14 mouse cellular contexts compared by ENCODE assay signal in genomic region chr9:52130348-52130747, GRCm38 (mm10). TPM values are rescaled to one million over a fixed set of nuclear protein-coding genes. Genes with fewer than 3 reads are reported as not detected.
DNase-seq lines count a peak whose midpoint lies in the region; ATAC-seq and TF ChIP-seq lines count a peak whose summit lies in the region.
"Had no signal": no experiment of that assay in that cellular context is flagged by ENCODE, and none has a peak within 500 bp of the region (broad histone marks: within the 10 kb centered on the region; RNA-seq: fewer than 3 reads in every experiment).

No protein-coding gene starts in this region.

- H3K27me3 ChIP-seq in hindbrain, embryonic 12.5 days = no peaks in the 10 kb centered on the region
- H3K27me3 ChIP-seq: limb, embryonic 15.5 days had no signal

- H3K9me3 ChIP-seq in hindbrain, embryonic 12.5 days (replicated peaks) = no peaks in the 10 kb centered on the region
- H3K9me3 ChIP-seq: hindbrain, embryonic 10.5 days; limb, embryonic 15.5 days had no signal

- no peak overlapping the region for H3K4me3 ChIP-seq in gastrocnemius, adult 2 months
- no peak overlapping the region for H3K4me3 ChIP-seq in hindbrain, embryonic 12.5 days
- H3K4me3 ChIP-seq: hindbrain, embryonic 10.5 days; limb, embryonic 15.5 days had no signal

- H3K4me1 ChIP-seq in hindbrain, embryonic 12.5 days = peaks cover 2% of the 10 kb centered on the region; the same call in 1 of the 2 replicates
- H3K4me1 ChIP-seq: hindbrain, embryonic 10.5 days; limb, embryonic 15.5 days had no signal

- peak; percentile 64 for TF ChIP-seq CTCF in gastrocnemius, adult 2 months (IDR thresholded peaks at IDR 0.05)

- H3K9ac ChIP-seq in hindbrain, embryonic 12.5 days = no peak overlapping the region
- H3K9ac ChIP-seq: limb, embryonic 15.5 days had no signal

- 77% methylated on average over 4 of the region's 4 CpGs for WGBS in hindbrain, embryonic 12.5 days

- no peak for DNase-seq in gastrocnemius, adult 2 months
- no peak for DNase-seq in gastrocnemius, adult 8-10 months (ENCODE audit: low spot score in 2 of 2)
- peak; percentile 31 for DNase-seq in layer of hippocampus, adult 11-12 months (ENCODE audit: low spot score)
- no peak for DNase-seq in layer of hippocampus, postnatal 14 days (ENCODE audit: low spot score in 2 of 2)
- DNase-seq in right cerebral cortex, postnatal 4 days = peak; percentile 37
- DNase-seq in right cerebral cortex, adult 18-20 months = no peak
- peak; percentile 52 for DNase-seq in lung, postnatal 36 days
- DNase-seq: gastrocnemius, postnatal 25 days; spleen, adult 18-20 months; thymus, adult 2 months had no signal

- ATAC-seq in hindbrain, embryonic 12.5 days (ENCODE audit: low FRiP score) = no peak
- ATAC-seq: activated CD4-positive, CD25-positive, alpha-beta regulatory T cell, adult 4 months had no signal

- H3K36me3 ChIP-seq in hindbrain, embryonic 12.5 days = peaks cover 12% of the 10 kb centered on the region

- intact Hi-C loops in gastrocnemius, adult 2 months (cut with DNase I) = loop anchor here (5.0 kb wide), 2 partner anchors 37 to 157 kb away; partner anchors contain the start of gene Zc3h12c

- H3K27ac ChIP-seq in gastrocnemius, adult 2 months = no peak overlapping the region
- H3K27ac ChIP-seq in hindbrain, embryonic 12.5 days = no peak overlapping the region
- H3K27ac ChIP-seq: hindbrain, embryonic 10.5 days; limb, embryonic 15.5 days had no signal

- H3K4me2 ChIP-seq in hindbrain, embryonic 12.5 days (replicated peaks) = no peak overlapping the region
- H3K4me2 ChIP-seq: limb, embryonic 15.5 days had no signal

RNA-seq across cellular contexts. Expression of gene Zc3h12c, which starts 38.0 kb away (rescaled TPM):
- 1 to 10 TPM; 7.8 to 9.8 TPM for total RNA-seq in gastrocnemius, adult 2 months (2021)
- total RNA-seq in gastrocnemius, adult 8-10 months (2022) = 10 to 100 TPM in 3 of 4 experiments, 1 to 10 TPM in 1; 9.3 to 14.0 (median 10.5) TPM
- total RNA-seq in layer of hippocampus, postnatal 14 days (2021) = 10 to 100 TPM in 1 of 2 experiments, 1 to 10 TPM in 1; 9.9 to 10.3 TPM
- 8.9 and 9.4 TPM in 2 replicates for polyA plus RNA-seq in hindbrain, embryonic 12.5 days (2016; fragmentation: Nextera tagmentation; extraction: Ambion mirVana)

Comparison
In these comparisons a context has a peak if more than half of its experiments do, and no peak if none do; other contexts are left out.
1. DNase-seq: peak in layer of hippocampus, adult 11-12 months (single experiment), right cerebral cortex, postnatal 4 days (single experiment) and lung, postnatal 36 days (single experiment); none in gastrocnemius, adult 2 months (single experiment), gastrocnemius, adult 8-10 months (0 of 2), layer of hippocampus, postnatal 14 days (0 of 2) and right cerebral cortex, adult 18-20 months (single experiment).